Mouse (Mus musculus) embryonic fibroblast, embryonic 13.5 days (primary cell): ENCODE data around the gene Hnrnpul1.

ENCODE experiments used
- CTCF ChIP-seq: IDR thresholded peaks from 2 replicates; pipeline ENCODE4 v1.5.1; 2011; ENCODE audit warnings: mild to moderate bottlenecking, control low read depth, low read length, moderate library complexity, borderline replicate concordance; ENCODE audit not compliant: insufficient read depth
- POLR2A ChIP-seq: IDR thresholded peaks from 2 replicates; pipeline ENCODE4 v1.6.1; 2011; ENCODE audit warnings: low read depth, mild to moderate bottlenecking, control low read depth, low read length, moderate library complexity

- TF ChIP-seq POLR2A (no peak), CTCF (no peak)
Measured at GRCm38 (mm10) chr7:25700732-25701131, 53.8 kb downstream of the Hnrnpul1 start.
